Mouse (Mus musculus) kidney, postnatal 4 days (tissue): Measurements from ENCODE around the gene Dnah7a.
"Not testable (repeated sequence)": the region's sequence is repeated elsewhere in the genome, so short reads cannot be mapped to it uniquely, and the experiment has no call there.

Experiments used
- DNase-seq, 2 experiments: peaks; one replicate each; pipeline ENCODE4 v3.0.0; 2021; ENCODE audit warnings: mixed read lengths in 2 of 2

Dnah7a gene

DNA sequence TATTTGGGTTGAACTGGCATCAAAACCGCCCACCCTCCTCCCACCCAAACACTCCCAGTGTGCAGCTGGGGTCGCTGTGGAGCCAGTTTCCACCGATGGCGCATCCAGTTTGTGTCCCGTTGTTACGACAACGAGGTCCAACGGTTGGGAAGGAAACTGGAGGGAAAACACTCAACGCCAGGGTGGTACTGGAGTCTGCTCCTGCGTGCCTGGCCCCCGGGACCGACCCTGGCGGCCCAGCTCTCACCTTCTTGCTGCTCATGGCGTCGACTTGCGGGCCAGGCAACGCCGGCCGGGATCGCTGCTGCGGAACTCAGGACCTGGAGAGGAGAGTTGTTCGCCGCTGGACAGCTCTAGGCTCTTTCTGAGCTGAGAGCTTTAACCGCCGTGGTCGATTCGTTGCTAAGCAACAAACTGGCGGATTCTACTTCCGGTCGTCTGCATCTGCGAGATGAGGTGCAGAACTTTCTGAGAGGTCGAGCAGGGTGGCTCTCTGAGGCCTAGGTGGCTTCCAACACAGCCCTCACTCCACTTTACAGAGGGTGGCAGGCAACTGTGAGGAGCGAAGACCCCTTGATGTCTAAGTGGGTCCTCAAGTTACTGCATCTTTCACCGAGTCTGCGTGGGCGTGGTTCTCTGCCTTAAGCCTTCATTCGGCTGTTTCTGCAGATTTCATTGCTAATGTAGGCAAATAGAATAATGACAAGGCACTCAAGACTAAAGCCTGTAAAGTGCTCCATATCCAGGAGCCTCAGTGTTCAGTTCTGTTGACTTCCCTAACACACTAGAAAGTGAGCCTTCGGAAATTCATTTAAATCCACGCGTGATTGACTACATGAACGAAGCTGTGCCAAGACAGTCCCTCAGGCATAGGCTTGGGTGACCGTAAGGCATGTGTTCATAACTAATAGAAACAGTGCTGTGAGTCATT is at the start of gene Dnah7a:
Gene Dnah7a, minus strand, starts transcription at position 354 of the 931 bp plus-strand sequence.
- peak; percentile 56 to 66 for DNase-seq

DNA sequence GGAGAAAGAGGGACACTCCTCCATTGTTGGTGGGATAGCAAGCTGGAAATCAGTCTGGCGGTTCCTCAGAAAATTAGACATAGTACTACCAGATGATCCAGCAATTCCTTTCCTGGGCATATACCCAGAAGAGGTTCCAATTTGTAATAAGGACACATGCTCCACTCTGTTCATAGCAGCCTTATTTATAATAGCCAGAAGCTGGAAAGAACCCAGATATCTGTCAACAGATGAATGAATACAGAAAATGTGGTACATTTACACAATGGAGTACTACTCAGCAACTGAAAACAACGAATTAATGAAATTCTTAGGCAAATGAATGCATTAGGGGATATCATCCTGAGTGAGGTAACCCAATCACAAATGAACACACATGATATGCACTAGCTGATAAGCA is 46.9 kb upstream of the Dnah7a start:
- DNase-seq: not testable (repeated sequence)

DNA sequence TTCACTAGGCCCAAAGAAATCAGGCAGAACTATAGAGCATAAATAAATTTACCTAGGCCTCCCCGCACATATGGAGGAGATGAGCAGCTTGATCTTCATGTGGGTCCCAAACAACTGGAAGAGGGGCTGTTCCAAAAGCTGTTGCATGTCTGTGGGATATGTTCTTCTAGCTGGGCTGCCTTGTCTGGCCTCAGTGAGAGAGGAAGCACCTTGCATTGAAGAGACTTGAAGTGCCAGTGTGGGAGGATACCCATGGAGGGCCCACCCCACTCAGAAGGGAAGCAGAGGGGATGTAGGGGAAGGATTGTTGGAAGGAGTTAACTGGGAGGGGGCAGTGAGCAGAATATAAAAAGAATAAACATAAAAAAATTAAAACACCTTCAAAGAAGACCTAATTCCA is 44.6 kb upstream of the Dnah7a start:
- no peak for DNase-seq

DNA sequence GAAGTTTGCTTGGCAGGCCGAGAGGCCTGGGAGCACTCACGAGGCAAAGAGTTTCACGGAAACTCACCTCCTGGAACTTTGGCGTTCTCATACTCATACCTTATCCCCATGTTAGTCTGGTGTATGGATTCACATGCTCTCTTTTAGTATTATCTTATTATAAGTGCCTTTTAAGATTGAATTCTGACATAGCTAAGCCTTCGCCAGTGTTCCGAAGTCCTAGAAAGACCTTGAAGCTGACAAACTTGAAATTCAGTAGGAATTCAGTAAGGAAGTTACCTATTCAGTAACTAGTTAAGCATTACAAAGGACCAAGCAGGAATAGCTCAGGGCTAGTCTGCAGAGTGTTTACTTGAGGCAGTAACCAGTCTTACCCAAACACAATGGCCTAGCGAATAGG is 44.1 kb upstream of the Dnah7a start:
- not testable (repeated sequence) for DNase-seq

GRCm38 (mm10) chr1:53749881-53750385 is 43.3 kb upstream of the Dnah7a start:
- DNase-seq: not testable (repeated sequence)

DNA sequence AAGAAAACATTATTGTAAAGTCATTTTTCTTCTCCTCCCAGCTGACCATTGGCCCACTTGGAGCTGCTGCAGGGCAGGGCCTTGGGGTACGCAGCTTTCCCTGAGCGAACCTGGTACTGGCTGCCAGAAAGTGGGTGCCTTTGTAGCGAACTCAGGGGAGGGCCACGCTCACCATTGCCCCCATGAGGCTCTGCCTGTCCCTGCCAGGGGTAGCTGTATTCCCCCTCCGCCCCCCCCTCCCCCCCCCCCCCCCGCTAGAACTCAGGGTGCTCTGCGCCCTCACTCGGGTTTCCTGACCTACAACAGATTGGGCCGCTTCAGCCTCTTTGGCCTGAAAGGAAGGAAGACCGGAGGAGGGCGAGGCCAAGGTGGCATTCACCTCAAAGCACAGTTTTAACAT is 42.0 kb upstream of the Dnah7a start:
- DNase-seq: no peak

DNA sequence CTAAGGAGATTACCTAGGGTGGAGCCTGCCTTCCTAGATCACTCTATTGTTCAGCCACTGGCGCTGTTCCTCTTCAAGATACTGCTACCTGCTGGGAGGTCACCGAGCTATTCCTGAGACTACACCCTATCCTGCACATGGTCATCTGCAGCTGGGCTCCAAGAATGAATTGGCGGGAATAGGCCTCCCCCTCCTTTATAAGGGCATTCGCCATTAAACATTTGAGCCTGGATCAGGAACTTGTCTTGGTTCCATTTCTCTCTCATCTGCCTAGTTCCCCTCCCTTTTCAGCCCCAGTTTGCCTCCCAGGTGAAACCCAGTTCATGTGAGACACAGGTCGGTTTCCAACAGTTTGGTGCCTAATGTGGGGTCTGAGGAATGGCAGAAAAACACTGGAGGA is 39.4 kb upstream of the Dnah7a start:
- no peak for DNase-seq

GRCm38 (mm10) chr1:53741742-53742458 is 35.3 kb upstream of the Dnah7a start:
- DNase-seq: no peak

- DNase-seq: no peak
Observed at GRCm38 (mm10) chr1:53740777-53741336, 34.3 kb upstream of the Dnah7a start.

DNA sequence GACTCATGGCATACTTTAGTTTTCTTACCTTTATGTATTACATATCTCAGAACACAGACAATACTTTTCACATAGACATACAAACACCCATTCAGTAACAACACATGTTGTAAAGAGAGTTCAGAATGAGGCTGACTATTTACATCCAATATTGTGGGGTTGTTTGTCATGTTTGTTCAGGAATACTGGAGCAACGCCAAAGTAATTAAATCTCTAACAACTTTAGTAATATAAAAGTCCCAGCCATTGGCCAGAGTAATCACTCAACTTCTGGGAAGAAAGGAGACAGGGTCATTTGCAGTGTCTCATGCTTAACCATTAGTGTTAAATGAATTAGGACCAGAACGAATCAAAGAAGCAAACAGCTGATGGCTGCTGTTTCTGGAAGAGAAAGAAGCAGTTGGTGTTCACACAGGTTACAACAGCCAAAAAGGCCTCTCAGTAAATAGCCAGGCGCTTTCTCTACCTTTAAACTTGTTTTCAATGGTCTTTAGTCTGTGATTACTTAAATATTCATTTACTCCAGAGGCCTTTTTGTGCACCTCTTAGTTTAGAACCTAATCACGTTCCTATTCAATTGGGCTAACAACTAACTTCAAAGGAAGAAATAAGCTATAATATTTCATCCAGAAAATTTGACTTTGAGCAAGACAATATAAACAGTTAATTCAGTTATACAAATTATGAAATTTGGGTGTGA is 33.6 kb upstream of the Dnah7a start:
- not testable (repeated sequence) for DNase-seq

DNA sequence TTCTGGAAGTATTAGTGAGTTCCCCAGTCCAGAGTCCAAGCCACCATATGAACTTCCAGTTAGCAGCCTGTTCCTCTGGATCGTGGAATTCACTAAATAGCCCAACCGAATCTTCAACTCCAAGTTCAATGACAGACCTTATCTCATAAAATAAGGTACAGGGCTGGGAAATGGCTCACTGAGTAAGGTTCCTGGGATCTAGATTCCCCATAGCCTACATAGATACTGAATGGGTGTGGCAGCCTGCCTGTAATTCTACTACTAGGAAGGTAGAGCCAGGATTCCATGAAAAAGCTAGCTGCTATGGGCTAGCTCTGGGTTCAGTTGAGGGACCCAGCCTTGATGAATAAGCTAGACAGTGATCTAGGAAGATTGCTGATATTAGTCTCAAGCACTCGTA is 30.0 kb upstream of the Dnah7a start:
- no peak for DNase-seq

DNA sequence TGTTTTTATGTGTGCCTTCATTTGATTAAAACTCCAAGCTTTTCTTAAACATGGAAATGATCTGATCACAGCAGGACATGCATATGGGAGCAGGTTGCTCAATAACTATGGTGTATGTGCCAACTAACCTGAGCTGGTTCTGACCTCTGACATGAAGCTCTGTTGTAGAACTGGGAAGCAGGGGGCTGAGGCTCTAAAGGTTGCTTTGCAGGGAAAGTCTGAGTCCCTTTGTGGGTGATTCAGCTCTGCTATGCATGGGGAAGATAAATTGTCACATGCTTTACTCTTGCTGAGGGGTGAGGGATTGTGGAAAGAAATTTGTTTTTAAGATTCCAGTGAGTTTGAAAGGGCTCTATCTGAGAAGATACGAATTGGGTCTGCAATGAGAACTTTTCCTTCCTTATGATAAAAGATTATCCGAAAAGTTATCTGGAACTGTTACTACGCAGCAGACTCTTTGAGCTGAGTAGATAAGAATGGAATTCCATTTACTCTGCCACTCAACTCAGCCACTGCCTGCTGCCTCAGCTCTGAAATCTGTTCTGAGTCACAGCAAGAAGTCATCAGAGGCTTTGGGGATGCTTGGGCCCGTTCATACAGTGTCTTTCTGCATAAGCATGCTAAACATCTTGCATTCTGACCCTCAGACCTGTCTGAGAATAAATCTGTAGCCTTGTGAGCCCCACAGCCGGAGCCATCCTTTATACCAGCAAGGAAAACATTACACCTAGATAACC is 22.1 kb upstream of the Dnah7a start:
- DNase-seq: no peak

DNA sequence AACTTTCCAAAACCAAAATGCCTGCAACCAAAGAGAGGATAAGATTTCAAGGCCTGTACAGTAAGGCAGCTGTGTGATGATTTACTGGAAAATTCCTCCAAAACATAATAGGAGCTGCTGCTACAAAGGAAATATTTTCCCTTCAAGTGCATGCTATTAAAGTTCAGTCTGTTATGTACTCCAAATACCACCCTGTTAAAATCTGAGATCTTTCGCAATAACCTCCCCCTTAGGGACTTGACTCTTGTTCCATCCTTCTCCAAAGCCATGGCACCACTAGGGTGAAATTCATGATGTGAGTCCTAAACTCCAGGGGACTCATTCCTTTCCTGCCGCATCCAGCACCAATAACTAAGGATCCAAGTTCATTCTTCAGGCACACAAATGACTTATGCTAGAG is 20.3 kb upstream of the Dnah7a start:
- DNase-seq: no peak

- no peak for DNase-seq
Observed at GRCm38 (mm10) chr1:53721353-53721752, 14.8 kb upstream of the Dnah7a start.

GRCm38 (mm10) chr1:53720601-53721351 is 14.2 kb upstream of the Dnah7a start:
- no peak for DNase-seq

DNA sequence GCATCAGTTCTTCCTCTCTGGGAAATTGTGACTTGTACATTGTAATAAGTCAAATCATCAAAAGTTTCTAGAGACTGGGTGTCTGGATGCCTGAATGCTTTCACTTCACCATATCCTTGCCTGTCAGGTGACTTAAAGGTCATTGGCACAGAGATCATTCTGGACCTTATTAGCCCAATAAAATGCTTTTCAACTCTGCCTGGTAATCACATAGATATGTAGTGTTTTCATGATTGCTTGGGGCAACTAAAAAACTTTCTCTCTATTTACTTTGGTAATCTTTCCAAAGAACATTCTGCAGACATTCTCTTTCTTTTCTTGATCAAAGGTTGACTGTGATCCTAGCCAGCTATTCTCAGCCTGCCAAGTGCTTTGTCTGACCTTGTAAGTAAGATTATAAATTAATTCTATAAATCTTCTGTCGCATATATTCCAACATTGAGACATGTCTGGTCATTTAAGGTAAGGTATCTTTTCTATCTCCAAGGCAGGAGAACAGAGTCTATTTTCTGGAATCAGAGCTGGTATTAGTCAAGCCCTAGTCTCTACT is 9.5 kb upstream of the Dnah7a start:
- no peak for DNase-seq

DNA sequence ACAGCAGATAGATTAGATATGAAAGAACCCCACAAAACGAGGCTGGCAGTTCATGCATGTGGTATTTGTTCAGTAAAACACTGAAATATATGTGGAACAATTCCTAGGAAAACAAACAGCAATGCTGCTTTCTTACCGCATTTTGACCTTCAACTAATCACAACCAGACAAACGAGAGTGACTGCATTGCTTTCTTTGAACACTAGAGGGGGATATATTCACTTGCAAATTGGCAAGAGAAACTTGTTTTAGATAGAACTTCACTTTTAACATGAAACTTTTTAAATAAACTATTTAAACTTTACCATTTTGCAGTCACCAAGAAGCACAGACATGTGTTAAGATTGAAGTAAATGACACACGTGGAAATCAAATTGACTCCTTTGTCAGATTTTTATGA is 8.9 kb upstream of the Dnah7a start:
- no peak for DNase-seq

DNA sequence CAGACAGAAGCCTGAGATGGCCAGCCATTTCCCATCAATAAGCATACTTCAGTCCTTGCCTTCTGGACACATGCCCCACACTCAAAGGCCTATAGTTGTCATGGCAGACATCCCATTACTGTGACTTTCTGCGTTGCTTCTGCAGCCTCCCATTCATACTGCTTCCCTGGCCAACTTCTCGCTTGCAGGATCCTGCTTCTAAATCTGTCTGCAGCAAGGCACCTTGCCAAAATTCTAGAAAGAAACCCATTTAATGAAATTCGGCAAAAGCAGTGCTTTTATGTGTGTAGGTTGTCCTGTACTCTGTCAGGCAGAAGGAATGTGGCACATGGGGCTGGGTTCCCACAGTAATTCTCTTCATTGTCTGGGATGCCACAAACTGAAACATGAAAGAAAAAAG is 6.8 kb upstream of the Dnah7a start:
- not testable (repeated sequence) for DNase-seq

DNA sequence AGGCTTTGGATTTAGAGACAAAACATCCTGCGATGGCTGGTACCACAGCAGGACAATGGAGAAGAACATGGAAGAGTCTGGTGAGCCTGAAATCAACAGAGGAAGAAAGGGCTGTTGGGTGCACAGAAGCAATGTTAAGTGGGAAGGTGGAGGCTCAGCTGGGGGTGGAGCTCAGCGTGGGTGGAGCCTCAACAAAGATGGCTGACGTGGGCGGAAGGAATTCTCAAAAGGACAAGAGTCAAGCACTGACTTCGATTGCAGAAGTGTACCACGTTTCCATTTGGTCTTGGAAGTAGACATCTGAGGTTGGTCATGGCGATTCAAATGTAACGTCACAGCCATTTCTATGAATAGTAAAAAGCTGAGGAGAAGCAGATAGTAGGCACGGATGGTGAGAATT is 4.5 kb upstream of the Dnah7a start:
- no peak for DNase-seq

- not testable (repeated sequence) for DNase-seq
Observed at GRCm38 (mm10) chr1:53709602-53710001, 3.0 kb upstream of the Dnah7a start.

GRCm38 (mm10) chr1:53704164-53704563 is 2.4 kb downstream of the Dnah7a start:
- no peak for DNase-seq
